In the genomic region with DNA sequence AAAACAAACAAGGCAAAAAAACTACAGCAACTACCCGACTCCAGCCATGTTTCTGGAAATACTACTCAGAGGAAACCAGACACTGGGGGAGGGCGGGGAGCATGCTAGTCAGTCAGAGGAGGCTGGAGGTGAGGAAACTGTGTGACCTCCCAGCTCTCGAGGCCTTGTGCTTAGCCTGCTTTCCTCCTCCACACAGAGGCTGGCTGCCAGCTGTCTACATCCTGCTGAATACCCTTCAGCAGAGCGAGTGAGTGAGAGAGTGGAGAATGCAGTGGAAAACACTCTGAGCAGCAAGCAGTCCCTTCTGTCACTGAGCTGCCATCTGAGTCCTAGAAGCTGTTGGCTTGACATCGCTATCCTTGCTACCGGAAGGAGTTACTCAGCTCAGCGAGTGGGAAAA, we compare ENCODE assay signal across 11 mouse cellular contexts. TPM values are rescaled to one million over a fixed set of nuclear protein-coding genes. Genes with fewer than 3 reads are reported as not detected.
DNase-seq lines count a peak whose midpoint lies in the region; ATAC-seq and TF ChIP-seq lines count a peak whose summit lies in the region.
"Had no signal": no experiment of that assay in that cellular context is flagged by ENCODE, and none has a peak within 500 bp of the region (broad histone marks: within the 10 kb centered on the region; RNA-seq: fewer than 3 reads in every experiment).

No protein-coding gene starts in this region.

- no peak for TF ChIP-seq CTCF in lung, postnatal 0 days (IDR thresholded peaks at IDR 0.05)
- TF ChIP-seq CTCF in gastrocnemius, adult 2 months (IDR thresholded peaks at IDR 0.05), result no peak

- H3K36me3 ChIP-seq in kidney, embryonic 16.5 days (ENCODE audit: insufficient read depth, low read length), result no peaks in the 10 kb centered on the region
- H3K36me3 ChIP-seq in lung, postnatal 0 days (ENCODE audit: insufficient read depth, low read length), result no peaks in the 10 kb centered on the region

- intact Hi-C loops in gastrocnemius, adult 2 months (cut with DNase I), result no loop called here

- H3K27ac ChIP-seq in kidney, embryonic 16.5 days (ENCODE audit: low read length), result peak overlapping the region; percentile 16
- no peak overlapping the region; the same call in 1 of the 2 replicates for H3K27ac ChIP-seq in lung, postnatal 0 days (ENCODE audit: low read length)
- H3K27ac ChIP-seq in gastrocnemius, adult 2 months, result no peak overlapping the region
- H3K27ac ChIP-seq: forebrain, embryonic 13.5 days had no signal

- DNase-seq in adrenal gland, postnatal 10 days, result peak; percentile 34
- no peak for DNase-seq in adrenal gland, adult (ENCODE audit: inconsistent age in 2 of 2, low spot score in 1 of 2)
- DNase-seq in kidney, adult 11 months, result no peak
- DNase-seq in embryo, embryonic 10.5 days (ENCODE audit: low spot score), result peak; percentile 26
- DNase-seq in lung, postnatal 0 days (ENCODE audit: low spot score), result peak; percentile 92
- DNase-seq in gastrocnemius, adult 2 months, result no peak
- DNase-seq: cerebellum, adult 11-12 months had no signal

- no peak overlapping the region for H3K4me2 ChIP-seq in kidney, embryonic 16.5 days (replicated peaks; ENCODE audit: low read depth, low read length)
- H3K4me2 ChIP-seq in lung, postnatal 0 days (replicated peaks; ENCODE audit: low read depth, low read length), result no peak overlapping the region
- H3K4me2 ChIP-seq: forebrain, embryonic 13.5 days had no signal

- no peak overlapping the region for H3K9ac ChIP-seq in kidney, embryonic 16.5 days (replicated peaks; ENCODE audit: low read length)
- no peak overlapping the region for H3K9ac ChIP-seq in lung, postnatal 0 days (replicated peaks; ENCODE audit: low read depth)
- H3K9ac ChIP-seq: forebrain, embryonic 13.5 days had no signal

- peaks cover 6% of the 10 kb centered on the region; the same call in 1 of the 2 replicates for H3K4me1 ChIP-seq in kidney, embryonic 16.5 days (ENCODE audit: insufficient read depth, low read length)
- no peaks in the 10 kb centered on the region; the same call in 1 of the 2 replicates for H3K4me1 ChIP-seq in lung, postnatal 0 days (ENCODE audit: insufficient read depth, low read depth, low read length)
- H3K4me1 ChIP-seq: forebrain, embryonic 13.5 days had no signal

- 0 out of 2 replicates have a peak, but pooled peaks have one; percentile 17 for TF ChIP-seq EP300 in lung, postnatal 0 days (IDR thresholded peaks at IDR 0.05)

- WGBS in kidney, embryonic 16.5 days, result 29% methylated on average over 7 of the region's 7 CpGs
- WGBS in lung, postnatal 0 days, result 36% methylated on average over 7 of the region's 7 CpGs

- H3K27me3 ChIP-seq in kidney, embryonic 16.5 days (ENCODE audit: insufficient read depth, low read length), result no peaks in the 10 kb centered on the region
- no peaks in the 10 kb centered on the region for H3K27me3 ChIP-seq in lung, postnatal 0 days (replicated peaks; ENCODE audit: insufficient read depth, low read length)
- H3K27me3 ChIP-seq: forebrain, embryonic 13.5 days had no signal

- H3K9me3 ChIP-seq in kidney, embryonic 16.5 days (ENCODE audit: low read length), result no peaks in the 10 kb centered on the region
- H3K9me3 ChIP-seq in lung, postnatal 0 days (ENCODE audit: low read length), result no peaks in the 10 kb centered on the region
- H3K9me3 ChIP-seq: forebrain, embryonic 13.5 days had no signal

- H3K4me3 ChIP-seq in kidney, embryonic 16.5 days (ENCODE audit: low read length), result no peak overlapping the region
- H3K4me3 ChIP-seq in lung, postnatal 0 days (ENCODE audit: low read depth, low read length), result no peak overlapping the region
- H3K4me3 ChIP-seq in gastrocnemius, adult 2 months, result no peak overlapping the region
- H3K4me3 ChIP-seq: forebrain, embryonic 13.5 days had no signal

- ATAC-seq in kidney, embryonic 16.5 days (ENCODE audit: low FRiP score, low TSS enrichment), result peak; percentile 90
- ATAC-seq in lung, postnatal 0 days, result peak; percentile 95
- no peak for ATAC-seq in activated CD4-positive, CD25-positive, alpha-beta regulatory T cell, adult 4 months
- ATAC-seq: forebrain, embryonic 13.5 days had no signal

RNA-seq across cellular contexts. Expression of gene Themis3, which starts 30.2 kb away (rescaled TPM):
- total RNA-seq in adrenal gland, postnatal 10 days (2021), result under 1 TPM; 0.09 to 0.15 TPM
- 0.10 and 0.18 TPM in 2 replicates for polyA plus RNA-seq in kidney, embryonic 16.5 days (2015; fragmentation: Nextera tagmentation; extraction: Ambion mirVana)
- polyA plus RNA-seq in lung, postnatal 0 days (2015; fragmentation: Nextera tagmentation; extraction: Ambion mirVana), result 0.08 and 0.10 TPM in 2 replicates
- 1 to 10 TPM in 1 of 2 experiments, not detected in 1; 2.4 TPM for total RNA-seq in gastrocnemius, adult 2 months (2021)
- not detected for polyA plus RNA-seq in activated CD4-positive, CD25-positive, alpha-beta regulatory T cell, adult 4 months (2017; shearing (Covaris generic))
- total RNA-seq: neutrophil, adult 5-6 weeks had no signal
- polyA plus RNA-seq: forebrain, embryonic 13.5 days had no signal

RNA-seq across cellular contexts. Expression of gene Rab12, which starts 44.7 kb away (rescaled TPM):
- total RNA-seq in adrenal gland, postnatal 10 days (2021), result 100 to 1,000 TPM in 1 of 2 experiments, 10 to 100 TPM in 1; 90.9 to 113 TPM
- 15.7 and 35.9 TPM in 2 replicates for polyA plus RNA-seq in kidney, embryonic 16.5 days (2015; fragmentation: Nextera tagmentation; extraction: Ambion mirVana)
- 70.8 and 72.8 TPM in 2 replicates for polyA plus RNA-seq in lung, postnatal 0 days (2015; fragmentation: Nextera tagmentation; extraction: Ambion mirVana)
- 100 to 1,000 TPM; 189 to 260 TPM for total RNA-seq in gastrocnemius, adult 2 months (2021)
- 10 to 100 TPM in 1 of 2 experiments, 1 to 10 TPM in 1; 7.2 to 14.1 TPM for polyA plus RNA-seq in activated CD4-positive, CD25-positive, alpha-beta regulatory T cell, adult 4 months (2017; shearing (Covaris generic))

Comparison
In these comparisons a context has a peak if more than half of its experiments do, and no peak if none do; other contexts are left out.
1. DNase-seq: peak in adrenal gland, postnatal 10 days (single experiment), embryo, embryonic 10.5 days (single experiment) and lung, postnatal 0 days (single experiment); none in adrenal gland, adult (0 of 2), kidney, adult 11 months (single experiment) and gastrocnemius, adult 2 months (single experiment).